Mouse (Mus musculus): ENCODE data around the gene Sms. TPM values are rescaled to one million over a fixed set of nuclear protein-coding genes. Genes with fewer than 3 reads are reported as not detected.

Gene Sms
- polyA plus RNA-seq, 1 experiment from 2014 or later = 81.1 TPM

GRCm38 (mm10) chrX:157449000-157449399 lies 43.1 kb downstream of the Sms start:
- Histone ChIP-seq H3K9me3 (ENCODE audit: low read depth, low read length) (no peaks in the 10 kb centered on the region), H3K4me3 (ENCODE audit: low read depth, low read length) (no peak overlapping the region), H3K4me2 (no peak overlapping the region), H3K36me3 (ENCODE audit: insufficient read depth) (no peaks in the 10 kb centered on the region), H3K27me3 (ENCODE audit: insufficient read depth, low read length) (no peaks in the 10 kb centered on the region), H3K4me1 (ENCODE audit: insufficient read depth) (no peaks in the 10 kb centered on the region), H3K9ac (no peak overlapping the region), H3K27ac (ENCODE audit: low read depth) (no peak overlapping the region)
- ATAC-seq (ENCODE audit: insufficient read depth) (no peak), DNase-seq (no peak)
- TF ChIP-seq CTCF (IDR thresholded peaks at IDR 0.05; ENCODE audit: low read depth) = no peak
- WGBS = 77% methylated on average over 1 of the region's 1 CpGs

GRCm38 (mm10) chrX:157447431-157447830 lies 44.7 kb downstream of the Sms start:
- Histone ChIP-seq H3K9me3 (ENCODE audit: low read depth, low read length) (no peaks in the 10 kb centered on the region), H3K9ac (no peak overlapping the region), H3K4me2 (no peak overlapping the region), H3K27ac (ENCODE audit: low read depth) (no peak overlapping the region), H3K27me3 (ENCODE audit: insufficient read depth, low read length) (no peaks in the 10 kb centered on the region), H3K4me3 (ENCODE audit: low read depth, low read length) (no peak overlapping the region), H3K4me1 (ENCODE audit: insufficient read depth) (no peaks in the 10 kb centered on the region), H3K36me3 (ENCODE audit: insufficient read depth) (no peaks in the 10 kb centered on the region)
- DNase-seq (no peak), ATAC-seq (ENCODE audit: insufficient read depth) (no peak)
- WGBS = 81% methylated on average over 6 of the region's 6 CpGs
- TF ChIP-seq CTCF (IDR thresholded peaks at IDR 0.05; ENCODE audit: low read depth) = no peak

GRCm38 (mm10) chrX:157434768-157435167 lies 57.3 kb downstream of the Sms start:
- ATAC-seq (ENCODE audit: insufficient read depth) = no peak
- 83% methylated on average over 1 of the region's 1 CpGs for WGBS
- Histone ChIP-seq H3K4me2 (no peak overlapping the region), H3K36me3 (ENCODE audit: insufficient read depth) (no peaks in the 10 kb centered on the region), H3K9me3 (ENCODE audit: low read depth, low read length) (no peaks in the 10 kb centered on the region), H3K9ac (no peak overlapping the region), H3K4me1 (ENCODE audit: insufficient read depth) (no peaks in the 10 kb centered on the region), H3K27ac (ENCODE audit: low read depth) (no peak overlapping the region), H3K27me3 (ENCODE audit: insufficient read depth, low read length) (no peaks in the 10 kb centered on the region), H3K4me3 (ENCODE audit: low read depth, low read length) (no peak overlapping the region)
- TF ChIP-seq CTCF (IDR thresholded peaks at IDR 0.05; ENCODE audit: low read depth) = no peak
- DNase-seq = no peak

- Histone ChIP-seq H3K36me3 (ENCODE audit: insufficient read depth) (no peaks in the 10 kb centered on the region), H3K4me3 (ENCODE audit: low read depth, low read length) (no peak overlapping the region), H3K4me1 (ENCODE audit: insufficient read depth) (no peaks in the 10 kb centered on the region), H3K9me3 (ENCODE audit: low read depth, low read length) (no peaks in the 10 kb centered on the region), H3K4me2 (no peak overlapping the region), H3K27me3 (ENCODE audit: insufficient read depth, low read length) (no peaks in the 10 kb centered on the region), H3K27ac (ENCODE audit: low read depth) (no peak overlapping the region), H3K9ac (no peak overlapping the region)
- WGBS = 30% methylated on average over 2 of the region's 2 CpGs
- ATAC-seq (ENCODE audit: insufficient read depth) (no peak), DNase-seq (no peak)
- no peak for TF ChIP-seq CTCF (IDR thresholded peaks at IDR 0.05; ENCODE audit: low read depth)
Observed at GRCm38 (mm10) chrX:157419451-157419850, 72.6 kb downstream of the Sms start.

DNA sequence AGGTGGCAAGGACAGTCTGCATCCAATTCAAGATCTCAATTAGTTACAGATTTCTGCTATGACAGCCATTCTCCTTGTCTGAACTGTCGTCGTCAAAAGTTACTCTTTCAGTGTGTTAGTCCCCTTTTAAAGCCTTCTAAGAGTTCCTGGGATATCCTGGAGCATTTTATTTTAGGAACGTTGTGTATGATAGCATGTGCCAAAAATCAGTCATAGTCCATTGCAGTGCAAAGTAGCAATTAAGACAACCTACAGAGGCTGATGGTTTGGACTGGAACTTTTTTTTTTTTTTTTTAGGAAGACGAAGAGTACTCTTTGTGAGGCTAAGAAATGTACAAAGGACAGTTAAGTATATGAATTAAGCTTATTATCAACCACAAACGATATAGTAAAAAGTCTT lies 76.9 kb downstream of the Sms start, which contains the start of gene Phex:
Gene Phex, minus strand, starts transcription at position 101 of the 400 bp plus-strand sequence.
- WGBS = 51% methylated on average over 5 of the region's 5 CpGs
- no peak for DNase-seq
- H3K27ac ChIP-seq (ENCODE audit: low read depth) = no peak within 1 kb of the TSS
- H3K36me3 ChIP-seq (ENCODE audit: insufficient read depth) = no peaks in the 10 kb centered on the region
- ATAC-seq (ENCODE audit: insufficient read depth) = peak; percentile 35; the same call in 1 of the 2 replicates
- TF ChIP-seq CTCF (IDR thresholded peaks at IDR 0.05; ENCODE audit: low read depth) = no peak
- no peak within 1 kb of the TSS for H3K4me2 ChIP-seq
- H3K27me3 ChIP-seq (ENCODE audit: insufficient read depth, low read length) = no peaks in the 10 kb centered on the region
- H3K4me3 ChIP-seq (ENCODE audit: low read depth, low read length) = no peak within 1 kb of the TSS
- no peaks in the 10 kb centered on the region for H3K9me3 ChIP-seq (ENCODE audit: low read depth, low read length)
- no peak within 1 kb of the TSS for H3K9ac ChIP-seq
- H3K4me1 ChIP-seq (ENCODE audit: insufficient read depth) = no peaks in the 10 kb centered on the region

GRCm38 (mm10) chrX:157404919-157405318 lies 87.2 kb downstream of the Sms start:
- Histone ChIP-seq H3K4me1 (ENCODE audit: insufficient read depth) (no peaks in the 10 kb centered on the region), H3K27me3 (ENCODE audit: insufficient read depth, low read length) (no peaks in the 10 kb centered on the region), H3K9me3 (ENCODE audit: low read depth, low read length) (no peaks in the 10 kb centered on the region), H3K9ac (no peak overlapping the region), H3K27ac (ENCODE audit: low read depth) (no peak overlapping the region), H3K4me2 (no peak overlapping the region), H3K36me3 (ENCODE audit: insufficient read depth) (no peaks in the 10 kb centered on the region), H3K4me3 (ENCODE audit: low read depth, low read length) (no peak overlapping the region)
- DNase-seq = peak; percentile 56
- no peak for TF ChIP-seq CTCF (IDR thresholded peaks at IDR 0.05; ENCODE audit: low read depth)
- 50% methylated on average over 6 of the region's 6 CpGs for WGBS
- no peak for ATAC-seq (ENCODE audit: insufficient read depth)

Other genes with a start within 250 kb of the Sms start
- 2.2 and 2.6 TPM in 2 replicates for gene Phex, start 77.0 kb downstream of the Sms start, polyA plus RNA-seq (2014; fragmentation: Nextera tagmentation; extraction: Ambion mirVana)
- gene Yy2, start 76.7 kb upstream of the Sms start, polyA plus RNA-seq (2014; fragmentation: Nextera tagmentation; extraction: Ambion mirVana) = 6.4 and 6.8 TPM in 2 replicates
- 24.8 and 25.3 TPM in 2 replicates for gene Mbtps2, start 106.4 kb upstream of the Sms start, polyA plus RNA-seq (2014; fragmentation: Nextera tagmentation; extraction: Ambion mirVana)
- 33.0 and 35.3 TPM in 2 replicates for gene Smpx, start 206.6 kb upstream of the Sms start, polyA plus RNA-seq (2014; fragmentation: Nextera tagmentation; extraction: Ambion mirVana)

All from lung, embryonic 14.5 days (tissue).